In genomic region chr11:75823506-75823905, GRCm38 (mm10) we compare ENCODE assay signal across 27 mouse cellular contexts. TPM values are rescaled to one million over a fixed set of nuclear protein-coding genes. Genes with fewer than 3 reads are reported as not detected.
DNase-seq lines count a peak whose midpoint lies in the region; ATAC-seq and TF ChIP-seq lines count a peak whose summit lies in the region.
"Had no signal": no experiment of that assay in that cellular context is flagged by ENCODE, and none has a peak within 500 bp of the region (broad histone marks: within the 10 kb centered on the region; RNA-seq: fewer than 3 reads in every experiment).

No protein-coding gene starts in this region.

- no peak overlapping the region for H3K9ac ChIP-seq in hindbrain, embryonic 13.5 days
- no peak overlapping the region for H3K9ac ChIP-seq in forebrain, embryonic 12.5 days
- H3K9ac ChIP-seq: embryonic facial prominence, embryonic 13.5 days; forebrain, embryonic 13.5 days; heart, embryonic 12.5 days; heart, embryonic 15.5 days; hindbrain, embryonic 15.5 days had no signal

- no peak for DNase-seq in hindbrain, embryonic 10.5 days (ENCODE audit: low spot score)
- DNase-seq in testis, postnatal 14 days (ENCODE audit: low spot score) = no peak
- peak; percentile 77 for DNase-seq in adrenal gland, postnatal 14 days
- peak; percentile 29 for DNase-seq in brain, embryonic 14.5 days (ENCODE audit: low read depth)
- no peak for DNase-seq in midbrain, embryonic 10.5 days (ENCODE audit: low spot score)
- DNase-seq: cerebellum, adult 11-12 months; cerebellum, adult 8-10 months; cerebellum, postnatal 10 days; cerebellum, postnatal 36 days; embryo, embryonic 11 days; gastrocnemius, adult 2 months; gastrocnemius, postnatal 14 days; heart, adult 18-20 months; heart, postnatal 10 days; heart, postnatal 36 days had no signal

- no peak for ATAC-seq in hindbrain, embryonic 13.5 days (ENCODE audit: low FRiP score)
- no peak for ATAC-seq in forebrain, embryonic 12.5 days (ENCODE audit: low FRiP score)
- ATAC-seq: forebrain, embryonic 13.5 days; forebrain, embryonic 16.5 days; intestine, postnatal 0 days had no signal

- H3K4me2 ChIP-seq in hindbrain, embryonic 13.5 days = no peak overlapping the region
- H3K4me2 ChIP-seq in forebrain, embryonic 12.5 days = no peak overlapping the region
- H3K4me2 ChIP-seq: embryonic facial prominence, embryonic 13.5 days; forebrain, embryonic 13.5 days; heart, embryonic 12.5 days; heart, embryonic 15.5 days; hindbrain, embryonic 15.5 days had no signal

- no peak for TF ChIP-seq POLR2A in testis, adult 2 months (IDR thresholded peaks at IDR 0.05; ENCODE audit: control insufficient read depth, low read depth, low read length)
- TF ChIP-seq POLR2A in brain, embryonic 14.5 days (IDR thresholded peaks at IDR 0.05; ENCODE audit: borderline replicate concordance, extremely low read depth, insufficient read depth, insufficient read length, poor library complexity, severe bottlenecking) = no peak

- peaks cover 5% of the 10 kb centered on the region; the same call in 1 of the 2 replicates for H3K27me3 ChIP-seq in hindbrain, embryonic 10.5 days (ENCODE audit: insufficient read depth, poor library complexity, severe bottlenecking)
- H3K27me3 ChIP-seq in hindbrain, embryonic 13.5 days = 0 out of 2 replicates have a peak, but pooled peaks cover 5% of the 10 kb centered on the region
- H3K27me3 ChIP-seq in testis, adult 2 months (ENCODE audit: control insufficient read depth, insufficient read depth, low read length) = no peaks in the 10 kb centered on the region
- H3K27me3 ChIP-seq in forebrain, embryonic 12.5 days = 0 out of 2 replicates have a peak, but pooled peaks cover 3% of the 10 kb centered on the region
- 0 out of 2 replicates have a peak, but pooled peaks cover 6% of the 10 kb centered on the region for H3K27me3 ChIP-seq in midbrain, embryonic 10.5 days (ENCODE audit: low read depth, poor library complexity, severe bottlenecking)
- H3K27me3 ChIP-seq: forebrain, embryonic 13.5 days; hindbrain, embryonic 15.5 days had no signal

- 62% methylated on average over 7 of the region's 7 CpGs for WGBS in hindbrain, embryonic 10.5 days
- WGBS in hindbrain, embryonic 13.5 days = 55% methylated on average over 7 of the region's 7 CpGs
- 61% methylated on average over 7 of the region's 7 CpGs for WGBS in forebrain, embryonic 12.5 days
- WGBS in midbrain, embryonic 10.5 days = 66% methylated on average over 7 of the region's 7 CpGs

- no peaks in the 10 kb centered on the region for H3K4me1 ChIP-seq in hindbrain, embryonic 10.5 days (replicated peaks)
- peaks cover 10% of the 10 kb centered on the region; the same call in 1 of the 2 replicates for H3K4me1 ChIP-seq in hindbrain, embryonic 13.5 days (replicated peaks)
- peaks cover 6% of the 10 kb centered on the region for H3K4me1 ChIP-seq in testis, adult 2 months (ENCODE audit: control insufficient read depth, insufficient read depth, low read length)
- H3K4me1 ChIP-seq in forebrain, embryonic 12.5 days = no peaks in the 10 kb centered on the region
- 0 out of 2 replicates have a peak, but pooled peaks cover 2% of the 10 kb centered on the region for H3K4me1 ChIP-seq in midbrain, embryonic 10.5 days
- H3K4me1 ChIP-seq: forebrain, embryonic 13.5 days; heart, embryonic 12.5 days; hindbrain, embryonic 15.5 days had no signal

- H3K36me3 ChIP-seq in hindbrain, embryonic 10.5 days = no peaks in the 10 kb centered on the region
- H3K36me3 ChIP-seq in hindbrain, embryonic 13.5 days = no peaks in the 10 kb centered on the region
- H3K36me3 ChIP-seq in testis, adult 2 months (ENCODE audit: control insufficient read depth, insufficient read depth, low read length) = no peaks in the 10 kb centered on the region
- no peaks in the 10 kb centered on the region for H3K36me3 ChIP-seq in forebrain, embryonic 12.5 days (replicated peaks)
- H3K36me3 ChIP-seq in midbrain, embryonic 10.5 days = no peaks in the 10 kb centered on the region
- H3K36me3 ChIP-seq: embryonic facial prominence, embryonic 10.5 days; embryonic facial prominence, embryonic 13.5 days; heart, embryonic 12.5 days; heart, embryonic 15.5 days; hindbrain, embryonic 15.5 days had no signal

- no peak overlapping the region for H3K4me3 ChIP-seq in hindbrain, embryonic 10.5 days
- H3K4me3 ChIP-seq in hindbrain, embryonic 13.5 days = no peak overlapping the region
- H3K4me3 ChIP-seq in testis, adult 2 months (ENCODE audit: control insufficient read depth, low read depth, low read length) = no peak overlapping the region
- no peak overlapping the region for H3K4me3 ChIP-seq in forebrain, embryonic 12.5 days (replicated peaks)
- H3K4me3 ChIP-seq in midbrain, embryonic 10.5 days = no peak overlapping the region
- H3K4me3 ChIP-seq: embryonic facial prominence, embryonic 10.5 days; embryonic facial prominence, embryonic 13.5 days; erythroblast, embryonic 14.5 days; forebrain, embryonic 13.5 days; gastrocnemius, adult 2 months; heart, embryonic 12.5 days; heart, embryonic 15.5 days; hindbrain, embryonic 15.5 days had no signal

- TF ChIP-seq CTCF in testis, adult 2 months (IDR thresholded peaks at IDR 0.05; ENCODE audit: control insufficient read depth, insufficient read depth, insufficient replicate concordance, low read depth, low read length) = no peak
- TF ChIP-seq CTCF in brain, embryonic 14.5 days (IDR thresholded peaks at IDR 0.05; ENCODE audit: borderline replicate concordance, extremely low read depth, insufficient read depth, insufficient read length) = no peak

- H3K27ac ChIP-seq in hindbrain, embryonic 10.5 days = 0 out of 2 replicates have a peak overlapping the region, but pooled peaks have one; percentile 40
- H3K27ac ChIP-seq in hindbrain, embryonic 13.5 days = no peak overlapping the region
- H3K27ac ChIP-seq in testis, adult 2 months (ENCODE audit: control insufficient read depth, insufficient read depth, low read depth, low read length) = peak overlapping the region; percentile 55
- no peak overlapping the region for H3K27ac ChIP-seq in forebrain, embryonic 12.5 days
- H3K27ac ChIP-seq in midbrain, embryonic 10.5 days (replicated peaks) = no peak overlapping the region
- H3K27ac ChIP-seq: embryonic facial prominence, embryonic 10.5 days; embryonic facial prominence, embryonic 13.5 days; forebrain, embryonic 13.5 days; gastrocnemius, adult 2 months; heart, embryonic 15.5 days; hindbrain, embryonic 15.5 days had no signal

- H3K9me3 ChIP-seq in hindbrain, embryonic 10.5 days = no peaks in the 10 kb centered on the region
- no peaks in the 10 kb centered on the region for H3K9me3 ChIP-seq in hindbrain, embryonic 13.5 days
- no peaks in the 10 kb centered on the region for H3K9me3 ChIP-seq in forebrain, embryonic 12.5 days
- H3K9me3 ChIP-seq in midbrain, embryonic 10.5 days (replicated peaks) = no peaks in the 10 kb centered on the region
- H3K9me3 ChIP-seq: embryonic facial prominence, embryonic 10.5 days; embryonic facial prominence, embryonic 13.5 days; forebrain, embryonic 13.5 days; heart, embryonic 12.5 days; heart, embryonic 15.5 days; hindbrain, embryonic 15.5 days had no signal

RNA-seq across cellular contexts. Expression of gene Doc2b, which starts 27.7 kb away (rescaled TPM):
- polyA plus RNA-seq in hindbrain, embryonic 10.5 days (2016; fragmentation: Nextera tagmentation; extraction: Ambion mirVana) = 0.39 and 0.45 TPM in 2 replicates
- 1.4 and 1.7 TPM in 2 replicates for polyA plus RNA-seq in hindbrain, embryonic 13.5 days (2015; fragmentation: Nextera tagmentation; extraction: Ambion mirVana)
- polyA plus RNA-seq in testis, adult 2 months (2012; rRNA removed) = 0.78 and 0.96 TPM in 2 replicates
- total RNA-seq in adrenal gland, postnatal 14 days (2021) = 12.3 and 16.4 TPM in 2 replicates
- 4.9 and 9.3 TPM in 2 replicates for polyA plus RNA-seq in brain, embryonic 14.5 days (2012; rRNA removed)
- 0.26 and 0.46 TPM in 2 replicates for polyA plus RNA-seq in forebrain, embryonic 12.5 days (2016; fragmentation: Nextera tagmentation; extraction: Ambion mirVana)
- polyA plus RNA-seq in midbrain, embryonic 10.5 days (2016; fragmentation: Nextera tagmentation; extraction: Ambion mirVana) = 0.46 and 0.57 TPM in 2 replicates
- polyA plus RNA-seq: erythroblast, embryonic 14.5 days had no signal

Comparison
In these comparisons a context has a peak if more than half of its experiments do, and no peak if none do; other contexts are left out.
1. H3K27ac ChIP-seq: peak in hindbrain, embryonic 10.5 days (single experiment) and testis, adult 2 months (single experiment); none in hindbrain, embryonic 13.5 days (single experiment), forebrain, embryonic 12.5 days (single experiment) and midbrain, embryonic 10.5 days (single experiment).
2. DNase-seq: peak in adrenal gland, postnatal 14 days (single experiment) and brain, embryonic 14.5 days (single experiment); none in hindbrain, embryonic 10.5 days (single experiment), testis, postnatal 14 days (single experiment) and midbrain, embryonic 10.5 days (single experiment).